23 mouse cellular contexts compared by ENCODE assay signal in genomic region chr2:52896995-52897394, GRCm38 (mm10). TPM values are rescaled to one million over a fixed set of nuclear protein-coding genes. Genes with fewer than 3 reads are reported as not detected.
DNase-seq lines count a peak whose midpoint lies in the region; ATAC-seq and TF ChIP-seq lines count a peak whose summit lies in the region.
"Had no signal": no experiment of that assay in that cellular context is flagged by ENCODE, and none has a peak within 500 bp of the region (broad histone marks: within the 10 kb centered on the region; RNA-seq: fewer than 3 reads in every experiment).

No protein-coding gene starts in this region.

- no peak overlapping the region for H3K4me3 ChIP-seq in kidney, adult 2 months (ENCODE audit: insufficient read depth, low read depth, low read length)
- H3K4me3 ChIP-seq: embryonic facial prominence, embryonic 13.5 days; erythroblast, embryonic 14.5 days; forebrain, embryonic 13.5 days; heart, embryonic 13.5 days; hindbrain, embryonic 12.5 days; limb, embryonic 12.5 days; midbrain, embryonic 12.5 days had no signal

- peaks cover 10% of the 10 kb centered on the region for H3K4me1 ChIP-seq in kidney, adult 2 months (ENCODE audit: control insufficient read depth, insufficient read depth, low read length)

- no peaks in the 10 kb centered on the region for H3K27me3 ChIP-seq in kidney, adult 2 months (replicated peaks; ENCODE audit: control insufficient read depth, insufficient read depth, low read length)
- H3K27me3 ChIP-seq: embryonic facial prominence, embryonic 13.5 days; forebrain, embryonic 13.5 days; hindbrain, embryonic 12.5 days; limb, embryonic 12.5 days; midbrain, embryonic 12.5 days had no signal

- H3K36me3 ChIP-seq in kidney, adult 2 months (ENCODE audit: control insufficient read depth, insufficient read depth, low read length): no peaks in the 10 kb centered on the region
- H3K36me3 ChIP-seq: embryonic facial prominence, embryonic 13.5 days; heart, embryonic 13.5 days; hindbrain, embryonic 12.5 days; limb, embryonic 12.5 days; midbrain, embryonic 12.5 days had no signal

- peak; percentile 28 for DNase-seq in kidney, adult 2 months
- DNase-seq in kidney, postnatal 4 days: no peak
- peak; percentile 39 for DNase-seq in lung, postnatal 10 days
- no peak for DNase-seq in lung, postnatal 25 days (ENCODE audit: low spot score)
- DNase-seq in adrenal gland, postnatal 25 days: no peak
- no peak for DNase-seq in urinary bladder, postnatal 4 days (ENCODE audit: low spot score in 2 of 2)
- DNase-seq: adrenal gland, postnatal 10 days; B cell, adult 2 months; cerebellum, adult 8-10 months; cerebellum, postnatal 36 days; embryo, embryonic 11 days; kidney, adult 18-20 months had no signal

- no peak for TF ChIP-seq POLR2A in kidney, adult 2 months (IDR thresholded peaks at IDR 0.05; ENCODE audit: low read depth, low read length)

- WGBS in kidney, adult 2 months: 69% methylated on average over 3 of the region's 3 CpGs

- ATAC-seq in megakaryocyte, adult 5-6 weeks (ENCODE audit: poor library complexity, severe bottlenecking): peak; percentile 16; the same call in 1 of the 2 replicates
- ATAC-seq: activated CD4-positive, CD25-positive, alpha-beta regulatory T cell, adult 4 months; forebrain, embryonic 13.5 days had no signal

- H3K27ac ChIP-seq in kidney, adult 2 months (ENCODE audit: insufficient read depth, low read depth, low read length): no peak overlapping the region
- H3K27ac ChIP-seq: embryonic facial prominence, embryonic 13.5 days; forebrain, embryonic 13.5 days; heart, embryonic 13.5 days; hindbrain, embryonic 12.5 days; kidney, postnatal 0 days; limb, embryonic 12.5 days; liver, embryonic 14.5 days; midbrain, embryonic 12.5 days had no signal

- TF ChIP-seq CTCF in kidney, adult 2 months (conservative IDR thresholded peaks at IDR 0.05; ENCODE audit: insufficient read depth, insufficient read length, low read depth, low read length): no peak

RNA-seq across cellular contexts. Expression of gene Fmnl2, which starts 39.3 kb away (rescaled TPM):
- 2.7 and 4.3 TPM in 2 replicates for polyA plus RNA-seq in kidney, adult 2 months (2012; rRNA removed)
- total RNA-seq in megakaryocyte, adult 5-6 weeks (2015): 11.3 and 14.5 TPM in 2 replicates
- total RNA-seq in megakaryocyte, adult 5-6 weeks (2017): 8.2 and 8.4 TPM in 2 replicates
- 15.5 and 16.9 TPM in 2 replicates for total RNA-seq in adrenal gland, postnatal 25 days (2021)
- polyA plus RNA-seq: erythroblast, embryonic 14.5 days had no signal

Comparison
In these comparisons a context has a peak if more than half of its experiments do, and no peak if none do; other contexts are left out.
1. DNase-seq: peak in kidney, adult 2 months (single experiment) and lung, postnatal 10 days (single experiment); none in kidney, postnatal 4 days (0 of 2), lung, postnatal 25 days (single experiment), adrenal gland, postnatal 25 days (single experiment) and urinary bladder, postnatal 4 days (0 of 2).